Mouse (Mus musculus): ENCODE results near the gene Fam49a. TPM values are rescaled to one million over a fixed set of nuclear protein-coding genes. Genes with fewer than 3 reads are reported as not detected.
"Not testable (repeated sequence)": the region's sequence is repeated elsewhere in the genome, so short reads cannot be mapped to it uniquely, and the experiment has no call there.

Fam49a gene
- polyA plus RNA-seq, 1 experiment from 2014 or later: 48.9 TPM

DNA sequence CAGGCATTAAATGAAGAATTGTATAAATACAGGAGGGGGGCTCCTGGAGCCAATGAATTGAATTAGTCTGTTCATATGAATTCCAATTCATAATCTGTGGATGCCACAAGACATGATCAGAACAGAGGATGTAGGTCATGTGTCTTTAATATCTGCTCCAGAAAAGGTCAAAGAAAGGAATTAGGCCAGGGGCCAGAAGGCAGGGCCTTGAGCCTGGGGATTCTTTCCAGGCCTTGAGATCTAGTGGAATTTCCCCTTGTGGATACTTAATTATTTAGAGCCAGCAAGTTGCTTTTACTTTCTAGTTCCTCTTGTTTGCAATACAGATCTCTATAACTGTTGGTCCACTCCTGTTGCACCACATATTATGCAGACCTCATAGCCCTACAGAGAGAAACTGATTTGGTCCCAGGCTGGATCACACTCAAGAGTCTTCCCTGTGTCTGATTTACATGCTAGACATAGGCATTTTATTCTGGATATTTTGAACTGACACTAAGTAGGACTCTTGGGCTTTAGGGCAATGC is 31.8 kb upstream of the Fam49a start:
- H3K9ac ChIP-seq (ENCODE audit: low read depth, low read length): no peak overlapping the region
- no peak for ATAC-seq (replicated peaks; ENCODE audit: insufficient number of reproducible peaks, low FRiP score, low TSS enrichment)
- H3K4me2 ChIP-seq: no peak overlapping the region
- no peaks in the 10 kb centered on the region for H3K9me3 ChIP-seq (replicated peaks; ENCODE audit: control insufficient read depth, low read length)
- H3K27me3 ChIP-seq (ENCODE audit: control insufficient read depth, insufficient read depth, low read length): no peaks in the 10 kb centered on the region
- H3K4me1 ChIP-seq (ENCODE audit: control insufficient read depth, insufficient read depth, low read length): no peaks in the 10 kb centered on the region
- H3K4me3 ChIP-seq (ENCODE audit: low read depth, low read length): no peak overlapping the region
- no peak overlapping the region for H3K27ac ChIP-seq (ENCODE audit: low read depth, low read length)
- H3K36me3 ChIP-seq (ENCODE audit: control insufficient read depth, insufficient read depth, low read length): no peaks in the 10 kb centered on the region

DNA sequence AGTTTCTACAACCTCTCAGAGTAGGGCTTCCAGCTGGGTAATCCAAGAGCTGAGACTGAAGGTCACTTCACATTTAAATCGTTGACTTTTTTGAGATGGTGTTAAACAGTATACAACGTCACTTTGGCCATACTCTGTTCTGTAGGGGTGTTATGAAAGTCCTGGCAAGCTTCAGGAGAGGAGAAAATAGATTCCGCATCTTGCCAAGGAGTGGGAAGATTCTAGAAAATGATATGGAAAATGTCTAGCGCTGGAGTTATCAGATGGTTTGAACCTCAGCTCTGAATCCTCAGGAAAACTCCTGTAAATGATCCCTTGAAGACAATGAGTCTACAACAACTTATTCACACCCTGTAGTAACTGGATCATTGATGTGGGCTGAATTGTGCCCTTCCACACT is 29.8 kb upstream of the Fam49a start:
- WGBS (ENCODE audit: insufficient replicate concordance): 86% methylated on average over 4 of the region's 4 CpGs
- H3K4me1 ChIP-seq (ENCODE audit: control insufficient read depth, insufficient read depth, low read length): no peaks in the 10 kb centered on the region
- H3K36me3 ChIP-seq (ENCODE audit: control insufficient read depth, insufficient read depth, low read length): no peaks in the 10 kb centered on the region
- H3K9me3 ChIP-seq (replicated peaks; ENCODE audit: control insufficient read depth, low read length): no peaks in the 10 kb centered on the region
- H3K9ac ChIP-seq (ENCODE audit: low read depth, low read length): no peak overlapping the region
- H3K4me2 ChIP-seq: no peak overlapping the region
- H3K4me3 ChIP-seq (ENCODE audit: low read depth, low read length): no peak overlapping the region
- no peak for ATAC-seq (replicated peaks; ENCODE audit: insufficient number of reproducible peaks, low FRiP score, low TSS enrichment)
- no peak overlapping the region for H3K27ac ChIP-seq (ENCODE audit: low read depth, low read length)
- no peaks in the 10 kb centered on the region for H3K27me3 ChIP-seq (ENCODE audit: control insufficient read depth, insufficient read depth, low read length)

DNA sequence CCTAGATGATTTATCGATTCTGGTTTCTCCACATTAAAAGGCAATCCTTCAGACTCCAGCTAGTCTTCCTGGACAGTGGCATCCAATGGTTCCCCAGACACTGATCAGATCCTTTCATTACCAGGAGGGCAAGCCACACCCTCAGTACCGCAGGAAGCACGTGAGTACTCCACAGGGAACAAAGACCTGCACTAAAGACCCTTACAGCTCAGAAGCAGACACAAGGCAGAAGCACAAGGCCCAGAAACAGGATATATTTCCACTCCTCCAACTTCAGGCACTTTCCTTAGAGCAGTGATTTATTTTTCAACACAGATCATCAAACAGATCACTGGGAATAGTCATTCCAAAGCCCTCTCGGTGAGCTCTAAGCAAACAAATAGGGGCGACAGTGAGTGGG is 25.0 kb upstream of the Fam49a start:
- Histone ChIP-seq H3K9me3 (replicated peaks; ENCODE audit: control insufficient read depth, low read length) (no peaks in the 10 kb centered on the region), H3K36me3 (ENCODE audit: control insufficient read depth, insufficient read depth, low read length) (no peaks in the 10 kb centered on the region), H3K9ac (ENCODE audit: low read depth, low read length) (no peak overlapping the region), H3K4me1 (ENCODE audit: control insufficient read depth, insufficient read depth, low read length) (no peaks in the 10 kb centered on the region), H3K27me3 (ENCODE audit: control insufficient read depth, insufficient read depth, low read length) (no peaks in the 10 kb centered on the region), H3K4me2 (no peak overlapping the region), H3K27ac (ENCODE audit: low read depth, low read length) (no peak overlapping the region), H3K4me3 (ENCODE audit: low read depth, low read length) (no peak overlapping the region)
- 57% methylated on average over 5 of the region's 5 CpGs for WGBS (ENCODE audit: insufficient replicate concordance)
- no peak for ATAC-seq (replicated peaks; ENCODE audit: insufficient number of reproducible peaks, low FRiP score, low TSS enrichment)

GRCm38 (mm10) chr12:12239502-12239901 is 22.4 kb upstream of the Fam49a start:
- ATAC-seq (replicated peaks; ENCODE audit: insufficient number of reproducible peaks, low FRiP score, low TSS enrichment): no peak
- Histone ChIP-seq H3K36me3 (ENCODE audit: control insufficient read depth, insufficient read depth, low read length) (no peaks in the 10 kb centered on the region), H3K27ac (ENCODE audit: low read depth, low read length) (no peak overlapping the region), H3K9ac (ENCODE audit: low read depth, low read length) (no peak overlapping the region), H3K4me3 (ENCODE audit: low read depth, low read length) (no peak overlapping the region), H3K27me3 (ENCODE audit: control insufficient read depth, insufficient read depth, low read length) (no peaks in the 10 kb centered on the region), H3K9me3 (replicated peaks; ENCODE audit: control insufficient read depth, low read length) (no peaks in the 10 kb centered on the region), H3K4me2 (no peak overlapping the region), H3K4me1 (ENCODE audit: control insufficient read depth, insufficient read depth, low read length) (no peaks in the 10 kb centered on the region)
- 63% methylated on average over 3 of the region's 3 CpGs for WGBS (ENCODE audit: insufficient replicate concordance)

DNA sequence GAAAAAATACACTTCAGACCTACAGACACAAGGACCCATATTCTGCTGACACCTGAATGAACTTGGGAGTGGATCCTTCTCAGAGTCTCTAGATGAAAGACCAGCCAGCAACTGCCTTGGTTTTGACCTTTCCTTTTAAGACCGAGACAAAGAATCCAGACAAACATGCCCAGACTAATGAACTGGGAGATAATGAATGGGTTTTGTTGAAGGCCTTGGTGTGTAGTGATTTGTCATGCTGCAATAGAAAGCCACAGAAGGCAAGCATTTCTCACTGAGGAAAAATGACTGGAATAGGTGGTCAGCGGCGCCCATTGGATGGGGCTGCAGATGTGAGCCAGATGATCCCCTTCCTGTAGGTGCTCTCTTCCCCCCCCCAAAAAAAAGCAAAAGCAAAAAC is 18.8 kb upstream of the Fam49a start:
- H3K27me3 ChIP-seq (ENCODE audit: control insufficient read depth, insufficient read depth, low read length): no peaks in the 10 kb centered on the region
- no peaks in the 10 kb centered on the region for H3K4me1 ChIP-seq (ENCODE audit: control insufficient read depth, insufficient read depth, low read length)
- no peak overlapping the region for H3K4me2 ChIP-seq
- no peak overlapping the region for H3K27ac ChIP-seq (ENCODE audit: low read depth, low read length)
- no peak for ATAC-seq (replicated peaks; ENCODE audit: insufficient number of reproducible peaks, low FRiP score, low TSS enrichment)
- no peaks in the 10 kb centered on the region for H3K36me3 ChIP-seq (ENCODE audit: control insufficient read depth, insufficient read depth, low read length)
- no peak overlapping the region for H3K9ac ChIP-seq (ENCODE audit: low read depth, low read length)
- no peak overlapping the region for H3K4me3 ChIP-seq (ENCODE audit: low read depth, low read length)
- no peaks in the 10 kb centered on the region for H3K9me3 ChIP-seq (replicated peaks; ENCODE audit: control insufficient read depth, low read length)
- 77% methylated on average over 3 of the region's 3 CpGs for WGBS (ENCODE audit: insufficient replicate concordance)

- H3K4me1 ChIP-seq (ENCODE audit: control insufficient read depth, insufficient read depth, low read length); ATAC-seq (replicated peaks; ENCODE audit: insufficient number of reproducible peaks, low FRiP score, low TSS enrichment); H3K36me3 ChIP-seq (ENCODE audit: control insufficient read depth, insufficient read depth, low read length); H3K4me3 ChIP-seq (ENCODE audit: low read depth, low read length); H3K4me2 ChIP-seq; H3K9me3 ChIP-seq (replicated peaks; ENCODE audit: control insufficient read depth, low read length); H3K27ac ChIP-seq (ENCODE audit: low read depth, low read length); H3K9ac ChIP-seq (ENCODE audit: low read depth, low read length); H3K27me3 ChIP-seq (ENCODE audit: control insufficient read depth, insufficient read depth, low read length): not testable (repeated sequence)
- 86% methylated on average over 4 of the region's 4 CpGs for WGBS (ENCODE audit: insufficient replicate concordance)
Measured at GRCm38 (mm10) chr12:12247023-12247422, 14.9 kb upstream of the Fam49a start.

DNA sequence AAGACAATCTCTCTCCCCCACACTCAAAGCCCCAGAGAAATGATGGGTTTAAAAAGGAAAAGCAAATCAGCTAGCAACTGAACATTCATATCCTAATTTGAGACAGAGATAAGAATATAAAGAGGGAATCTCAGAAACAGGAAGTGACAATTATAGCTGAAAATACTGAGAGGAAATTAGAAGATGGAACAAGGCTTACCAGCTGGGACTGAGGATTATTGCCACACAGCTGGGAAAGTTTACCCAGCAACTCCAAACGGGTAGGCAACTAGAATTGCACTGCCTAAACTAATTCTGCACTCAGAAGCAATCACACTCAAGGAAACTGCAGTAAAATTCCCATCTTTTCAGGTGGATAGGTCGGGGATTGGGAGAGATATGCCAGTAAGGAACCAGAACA is 12.4 kb upstream of the Fam49a start:
- Histone ChIP-seq H3K27me3 (ENCODE audit: control insufficient read depth, insufficient read depth, low read length) (no peaks in the 10 kb centered on the region), H3K27ac (ENCODE audit: low read depth, low read length) (no peak overlapping the region), H3K36me3 (ENCODE audit: control insufficient read depth, insufficient read depth, low read length) (no peaks in the 10 kb centered on the region), H3K4me2 (no peak overlapping the region), H3K9me3 (replicated peaks; ENCODE audit: control insufficient read depth, low read length) (no peaks in the 10 kb centered on the region), H3K9ac (ENCODE audit: low read depth, low read length) (no peak overlapping the region), H3K4me3 (ENCODE audit: low read depth, low read length) (no peak overlapping the region), H3K4me1 (ENCODE audit: control insufficient read depth, insufficient read depth, low read length) (no peaks in the 10 kb centered on the region)
- no peak for ATAC-seq (replicated peaks; ENCODE audit: insufficient number of reproducible peaks, low FRiP score, low TSS enrichment)
- 50% methylated on average over 2 of the region's 2 CpGs for WGBS (ENCODE audit: insufficient replicate concordance)

DNA sequence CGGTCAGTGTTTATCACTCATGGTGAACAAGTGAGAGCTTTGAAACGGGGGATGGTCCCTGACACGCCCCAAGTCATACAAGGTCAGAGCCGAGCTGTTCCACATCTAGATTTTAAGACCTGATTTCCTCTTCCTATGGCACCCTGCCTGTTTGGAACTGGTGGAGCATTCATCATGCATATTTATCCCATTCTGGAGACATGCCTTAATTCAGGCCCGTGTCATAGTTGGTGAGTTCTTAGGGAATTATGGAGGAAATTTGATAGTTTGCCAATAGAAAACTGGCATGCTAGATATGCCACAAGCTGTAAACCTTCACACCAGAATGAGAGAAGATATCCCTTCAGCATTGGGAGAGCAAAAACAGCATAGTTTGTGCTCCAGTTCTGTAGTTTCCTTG is 8.4 kb upstream of the Fam49a start:
- Histone ChIP-seq H3K9ac (ENCODE audit: low read depth, low read length) (no peak overlapping the region), H3K36me3 (ENCODE audit: control insufficient read depth, insufficient read depth, low read length) (no peaks in the 10 kb centered on the region), H3K27ac (ENCODE audit: low read depth, low read length) (no peak overlapping the region), H3K4me1 (ENCODE audit: control insufficient read depth, insufficient read depth, low read length) (no peaks in the 10 kb centered on the region), H3K9me3 (replicated peaks; ENCODE audit: control insufficient read depth, low read length) (no peaks in the 10 kb centered on the region), H3K27me3 (ENCODE audit: control insufficient read depth, insufficient read depth, low read length) (no peaks in the 10 kb centered on the region), H3K4me3 (ENCODE audit: low read depth, low read length) (no peak overlapping the region), H3K4me2 (no peak overlapping the region)
- WGBS (ENCODE audit: insufficient replicate concordance): 52% methylated on average over 5 of the region's 5 CpGs
- ATAC-seq (replicated peaks; ENCODE audit: insufficient number of reproducible peaks, low FRiP score, low TSS enrichment): no peak

DNA sequence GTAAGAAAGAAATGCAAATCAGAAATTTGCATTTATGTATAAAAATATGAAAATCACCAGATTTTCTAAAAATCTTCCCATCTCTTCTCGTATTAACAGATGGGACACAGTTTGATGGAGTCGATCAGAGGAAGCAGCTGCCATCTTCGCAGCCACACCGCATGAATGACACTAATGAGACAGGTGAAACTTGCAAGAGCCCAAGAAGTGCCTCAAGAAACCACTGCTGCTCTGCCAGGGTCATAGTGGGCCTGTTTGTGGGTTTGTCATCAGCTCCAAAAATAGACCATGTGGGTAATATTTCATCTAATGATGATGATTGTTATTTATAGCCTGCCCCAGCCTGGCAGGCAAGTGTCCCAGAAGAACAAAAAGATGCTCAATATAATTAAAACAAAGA is 7.8 kb upstream of the Fam49a start:
- Histone ChIP-seq H3K36me3 (ENCODE audit: control insufficient read depth, insufficient read depth, low read length) (no peaks in the 10 kb centered on the region), H3K4me1 (ENCODE audit: control insufficient read depth, insufficient read depth, low read length) (no peaks in the 10 kb centered on the region), H3K9ac (ENCODE audit: low read depth, low read length) (no peak overlapping the region), H3K4me2 (no peak overlapping the region), H3K4me3 (ENCODE audit: low read depth, low read length) (no peak overlapping the region), H3K27me3 (ENCODE audit: control insufficient read depth, insufficient read depth, low read length) (no peaks in the 10 kb centered on the region), H3K27ac (ENCODE audit: low read depth, low read length) (no peak overlapping the region), H3K9me3 (replicated peaks; ENCODE audit: control insufficient read depth, low read length) (no peaks in the 10 kb centered on the region)
- 78% methylated on average over 4 of the region's 4 CpGs for WGBS (ENCODE audit: insufficient replicate concordance)
- ATAC-seq (replicated peaks; ENCODE audit: insufficient number of reproducible peaks, low FRiP score, low TSS enrichment): no peak

All from heart, embryonic 11.5 days (tissue).